Mouse (Mus musculus) hindbrain, postnatal 0 days (tissue): ENCODE results near the gene Cnnm3. TPM values are rescaled to one million over a fixed set of nuclear protein-coding genes. Genes with fewer than 3 reads are reported as not detected.

Source experiments
- ATAC-seq: fragments of 200-750 bp; cut with Nextera tagmentation; 2 replicates; pipeline ENCODE4 v1.8.0; 2017; ENCODE audit warnings: mild to moderate bottlenecking, moderate TSS enrichment, moderate library complexity
- DNase-seq: peaks from one replicate; pipeline ENCODE4 v3.0.0-alpha.2; 2015; ENCODE audit warnings: low spot score
- H3K27ac ChIP-seq: fragments of 300-500 bp; sonication (generic); 2 replicates; pipeline ENCODE4 v1.5.1; 2014; ENCODE audit warnings: mild to moderate bottlenecking
- H3K27me3 ChIP-seq: fragments of 300-500 bp; sonication (generic); 2 replicates; pipeline ENCODE4 v1.6.1; 2014; ENCODE audit warnings: low read length, mixed read lengths; ENCODE audit not compliant: insufficient read depth
- H3K36me3 ChIP-seq: fragments of 300-500 bp; sonication (generic); 2 replicates; pipeline ENCODE4 v1.6.1; 2014; ENCODE audit warnings: low read length, mixed read lengths; ENCODE audit not compliant: insufficient read depth
- H3K4me1 ChIP-seq: fragments of 300-500 bp; sonication (generic); 2 replicates; pipeline ENCODE4 v1.6.1; 2014; ENCODE audit warnings: antibody characterized with exemption, low read length, mixed read lengths; ENCODE audit not compliant: insufficient read depth
- H3K4me2 ChIP-seq: fragments of 300-500 bp; sonication (generic); 2 replicates; pipeline ENCODE4 v1.6.1; 2014; ENCODE audit warnings: low read depth, mild to moderate bottlenecking, low read length, moderate library complexity, mixed read lengths
- H3K4me3 ChIP-seq: fragments of 300-500 bp; sonication (generic); 2 replicates; pipeline ENCODE4 v1.5.1; 2014; ENCODE audit warnings: low read length
- H3K9ac ChIP-seq: fragments of 300-500 bp; sonication (generic); replicated peaks from 2 replicates; pipeline ENCODE4 v1.6.1; 2014; ENCODE audit warnings: mild to moderate bottlenecking, low read length, moderate library complexity, mixed read lengths
- H3K9me3 ChIP-seq: fragments of 300-500 bp; sonication (generic); 2 replicates; pipeline ENCODE4 v1.6.1; 2016; ENCODE audit warnings: low read length, mixed read lengths
- CTCF ChIP-seq: IDR thresholded peaks from 2 replicates; pipeline ENCODE4 v1.5.1; 2016; ENCODE audit warnings: antibody characterized with exemption, control low read depth, low read depth
- WGBS: fragments of 180-500 bp; shearing (Covaris S2); extraction: QIAGEN DNeasy Blood & Tissue Kit; methylation state at CpG from one replicate; pipeline ENCODE4 v1.1.7; 2014; 5-methylcytosine and 5-hydroxymethylcytosine counted together
- polyA plus RNA-seq: library from polyadenylated mRNA; unstranded; fragments of >200 nt; fragmentation: Nextera tagmentation; extraction: Ambion mirVana; gene quantifications from 2 replicates; pipeline ENCODE4 v1.2.1, GENCODE M21; 2015
- total RNA-seq: library from RNA; depleted of rRNA; stranded (reverse); fragments of >200 nt; gene quantifications from 2 replicates; pipeline ENCODE4 v1.2.3, GENCODE M21; 2014

Gene Cnnm3
- total and polyA plus RNA-seq, 2 experiments from 2014 or later: 5.4 to 35.9 TPM

GRCm38 (mm10) chr1:36547981-36548598, 36.4 kb downstream of the Cnnm3 start:
- H3K36me3 ChIP-seq: peaks cover 45% of the 10 kb centered on the region
- H3K9ac ChIP-seq: no peak overlapping the region
- no peaks in the 10 kb centered on the region for H3K27me3 ChIP-seq
- peaks cover 13% of the 10 kb centered on the region for H3K4me1 ChIP-seq
- peak; percentile 38 for DNase-seq
- no peaks in the 10 kb centered on the region for H3K9me3 ChIP-seq
- H3K4me2 ChIP-seq: no peak overlapping the region
- no peak for ATAC-seq
- TF ChIP-seq CTCF: no peak
- peak overlapping the region; percentile 52 for H3K27ac ChIP-seq
- H3K4me3 ChIP-seq: no peak overlapping the region
- 30% methylated on average over 9 of the region's 9 CpGs for WGBS

GRCm38 (mm10) chr1:36548771-36549170, 37.1 kb downstream of the Cnnm3 start:
- Histone ChIP-seq H3K9ac (no peak overlapping the region), H3K4me1 (peaks cover 13% of the 10 kb centered on the region), H3K4me3 (no peak overlapping the region), H3K9me3 (no peaks in the 10 kb centered on the region), H3K27ac (no peak overlapping the region), H3K27me3 (no peaks in the 10 kb centered on the region), H3K36me3 (peaks cover 46% of the 10 kb centered on the region), H3K4me2 (no peak overlapping the region)
- ATAC-seq: no peak
- no peak for DNase-seq
- no peak for TF ChIP-seq CTCF
- 60% methylated on average over 8 of the region's 8 CpGs for WGBS

- Histone ChIP-seq H3K9me3 (no peaks in the 10 kb centered on the region), H3K9ac (no peak overlapping the region), H3K27me3 (no peaks in the 10 kb centered on the region), H3K4me2 (no peak overlapping the region), H3K4me1 (peaks cover 17% of the 10 kb centered on the region), H3K27ac (no peak overlapping the region), H3K4me3 (no peak overlapping the region), H3K36me3 (peaks cover 46% of the 10 kb centered on the region)
- TF ChIP-seq CTCF: no peak
- ATAC-seq (no peak), DNase-seq (no peak)
- WGBS: 79% methylated on average over 18 of the region's 18 CpGs
Measured at GRCm38 (mm10) chr1:36549491-36549890, 37.8 kb downstream of the Cnnm3 start.

- no peak overlapping the region for H3K27ac ChIP-seq
- WGBS: 71% methylated on average over 20 of the region's 20 CpGs
- H3K9me3 ChIP-seq: no peaks in the 10 kb centered on the region
- TF ChIP-seq CTCF: no peak
- no peak overlapping the region for H3K4me2 ChIP-seq
- H3K9ac ChIP-seq: no peak overlapping the region
- ATAC-seq (no peak), DNase-seq (no peak)
- peaks cover 46% of the 10 kb centered on the region for H3K36me3 ChIP-seq
- H3K4me1 ChIP-seq: peaks cover 24% of the 10 kb centered on the region
- H3K27me3 ChIP-seq: no peaks in the 10 kb centered on the region
- H3K4me3 ChIP-seq: no peak overlapping the region
Measured at GRCm38 (mm10) chr1:36550075-36550863, 38.6 kb downstream of the Cnnm3 start.

- ATAC-seq (no peak), DNase-seq (no peak)
- peaks cover 46% of the 10 kb centered on the region for H3K36me3 ChIP-seq
- no peak overlapping the region for H3K9ac ChIP-seq
- no peaks in the 10 kb centered on the region for H3K27me3 ChIP-seq
- H3K4me2 ChIP-seq: no peak overlapping the region
- H3K4me3 ChIP-seq: no peak overlapping the region
- WGBS: 84% methylated on average over 17 of the region's 17 CpGs
- peaks cover 23% of the 10 kb centered on the region for H3K4me1 ChIP-seq
- no peak; the same call in 1 of the 2 replicates for TF ChIP-seq CTCF
- no peaks in the 10 kb centered on the region for H3K9me3 ChIP-seq
- H3K27ac ChIP-seq: no peak overlapping the region
Measured at GRCm38 (mm10) chr1:36551904-36552303, 40.2 kb downstream of the Cnnm3 start.

- Histone ChIP-seq H3K27ac (peak overlapping the region; percentile 41), H3K4me2 (no peak overlapping the region), H3K9ac (no peak overlapping the region), H3K9me3 (no peaks in the 10 kb centered on the region), H3K4me1 (peaks cover 21% of the 10 kb centered on the region), H3K27me3 (no peaks in the 10 kb centered on the region), H3K4me3 (no peak overlapping the region), H3K36me3 (peaks cover 46% of the 10 kb centered on the region)
- TF ChIP-seq CTCF: no peak
- WGBS: 64% methylated on average over 16 of the region's 16 CpGs
- peak; percentile 49 for DNase-seq
- ATAC-seq: no peak
Measured at GRCm38 (mm10) chr1:36552506-36552905, 40.8 kb downstream of the Cnnm3 start.
